13 mouse cellular contexts compared by ENCODE assay signal in genomic region chr12:34498751-34499626, GRCm38 (mm10).
A peak's percentile ranks its signal among the peaks of the same experiment; 100 is the strongest.
DNase-seq lines count a peak whose midpoint lies in the region; ATAC-seq and TF ChIP-seq lines count a peak whose summit lies in the region.
"Had no signal": no experiment of that assay in that cellular context is flagged by ENCODE, and none has a peak within 500 bp of the region (broad histone marks: within the 10 kb centered on the region; RNA-seq: fewer than 3 reads in every experiment).

No protein-coding gene starts in this region.

- TF ChIP-seq CTCF in hindbrain, postnatal 0 days (IDR thresholded peaks at IDR 0.05; ENCODE audit: low read depth) = no peak
- TF ChIP-seq CTCF in bone marrow macrophage, adult 2 months (IDR thresholded peaks at IDR 0.05; ENCODE audit: low read depth, low read length) = no peak

- DNase-seq in hindbrain, postnatal 0 days (ENCODE audit: low spot score) = peak; percentile 6
- DNase-seq in hindbrain, embryonic 10.5 days (ENCODE audit: low spot score) = no peak
- DNase-seq in 416B (ENCODE audit: low read depth) = peak; percentile 49
- no peak for DNase-seq in right cerebral cortex, postnatal 4 days
- DNase-seq: adrenal gland, postnatal 36 days; thymus, postnatal 36 days had no signal

- H3K36me3 ChIP-seq in hindbrain, postnatal 0 days (ENCODE audit: insufficient read depth, low read length) = no peaks in the 10 kb centered on the region
- H3K36me3 ChIP-seq in hindbrain, embryonic 10.5 days = no peaks in the 10 kb centered on the region
- no peaks in the 10 kb centered on the region for H3K36me3 ChIP-seq in heart, embryonic 12.5 days
- H3K36me3 ChIP-seq: embryonic facial prominence, embryonic 15.5 days; hindbrain, embryonic 15.5 days; liver, embryonic 15.5 days had no signal

- no peaks in the 10 kb centered on the region for H3K27me3 ChIP-seq in hindbrain, postnatal 0 days (ENCODE audit: insufficient read depth, low read length)
- no peaks in the 10 kb centered on the region for H3K27me3 ChIP-seq in hindbrain, embryonic 10.5 days (ENCODE audit: insufficient read depth, poor library complexity, severe bottlenecking)
- no peaks in the 10 kb centered on the region for H3K27me3 ChIP-seq in heart, embryonic 12.5 days (replicated peaks)
- H3K27me3 ChIP-seq: embryonic facial prominence, embryonic 15.5 days; hindbrain, embryonic 15.5 days; liver, embryonic 15.5 days had no signal

- ATAC-seq in hindbrain, postnatal 0 days = no peak
- ATAC-seq in heart, embryonic 12.5 days (ENCODE audit: insufficient number of reproducible peaks, low FRiP score) = no peak
- no peak for ATAC-seq in erythroid progenitor cell, adult 5-6 weeks (replicated peaks; ENCODE audit: low FRiP score, poor library complexity, severe bottlenecking)
- no peak for ATAC-seq in erythroblast, adult 5-6 weeks (replicated peaks; ENCODE audit: low FRiP score, poor library complexity, severe bottlenecking)

- H3K27ac ChIP-seq in hindbrain, postnatal 0 days = 0 out of 2 replicates have a peak overlapping the region, but pooled peaks have one; percentile 2
- no peak overlapping the region for H3K27ac ChIP-seq in hindbrain, embryonic 10.5 days
- peak overlapping the region; percentile 76 for H3K27ac ChIP-seq in bone marrow macrophage, adult 2 months (ENCODE audit: insufficient read depth, low read depth, low read length)
- peak overlapping the region; percentile 85 for H3K27ac ChIP-seq in heart, embryonic 12.5 days (ENCODE audit: poor library complexity, severe bottlenecking)
- H3K27ac ChIP-seq: embryonic facial prominence, embryonic 15.5 days; hindbrain, embryonic 15.5 days; liver, embryonic 15.5 days had no signal

- WGBS in hindbrain, postnatal 0 days = 71% methylated on average over 9 of the region's 9 CpGs
- WGBS in hindbrain, embryonic 10.5 days = 82% methylated on average over 9 of the region's 9 CpGs
- WGBS in heart, embryonic 12.5 days = 40% methylated on average over 9 of the region's 9 CpGs

- no peak for TF ChIP-seq POLR2A in bone marrow macrophage, adult 2 months (IDR thresholded peaks at IDR 0.05; ENCODE audit: borderline replicate concordance, low read depth, low read length)

- H3K9me3 ChIP-seq in hindbrain, postnatal 0 days (ENCODE audit: low read length) = no peaks in the 10 kb centered on the region
- H3K9me3 ChIP-seq in hindbrain, embryonic 10.5 days = no peaks in the 10 kb centered on the region
- H3K9me3 ChIP-seq in heart, embryonic 12.5 days (replicated peaks) = no peaks in the 10 kb centered on the region
- H3K9me3 ChIP-seq: embryonic facial prominence, embryonic 15.5 days; hindbrain, embryonic 15.5 days; liver, embryonic 15.5 days had no signal

- no peak overlapping the region for H3K4me3 ChIP-seq in hindbrain, postnatal 0 days (ENCODE audit: low read length)
- H3K4me3 ChIP-seq in hindbrain, embryonic 10.5 days = no peak overlapping the region
- H3K4me3 ChIP-seq in bone marrow macrophage, adult 2 months (ENCODE audit: insufficient read depth, low read length) = peak overlapping the region; percentile 39
- no peak overlapping the region for H3K4me3 ChIP-seq in heart, embryonic 12.5 days
- H3K4me3 ChIP-seq: embryonic facial prominence, embryonic 15.5 days; hindbrain, embryonic 15.5 days; liver, embryonic 15.5 days had no signal

- H3K4me1 ChIP-seq in hindbrain, postnatal 0 days (ENCODE audit: insufficient read depth, low read length) = no peaks in the 10 kb centered on the region
- H3K4me1 ChIP-seq in hindbrain, embryonic 10.5 days (replicated peaks) = no peaks in the 10 kb centered on the region
- H3K4me1 ChIP-seq in bone marrow macrophage, adult 2 months (ENCODE audit: control insufficient read depth, insufficient read depth, low read length) = peaks cover 6% of the 10 kb centered on the region
- H3K4me1 ChIP-seq in heart, embryonic 12.5 days (replicated peaks) = peaks cover 18% of the 10 kb centered on the region
- H3K4me1 ChIP-seq: embryonic facial prominence, embryonic 15.5 days; hindbrain, embryonic 15.5 days; liver, embryonic 15.5 days had no signal

- no peak overlapping the region for H3K4me2 ChIP-seq in hindbrain, postnatal 0 days (ENCODE audit: low read depth, low read length)
- peak overlapping the region; percentile 57 for H3K4me2 ChIP-seq in heart, embryonic 12.5 days
- H3K4me2 ChIP-seq: embryonic facial prominence, embryonic 15.5 days; hindbrain, embryonic 15.5 days; liver, embryonic 15.5 days had no signal

- H3K9ac ChIP-seq in hindbrain, postnatal 0 days (replicated peaks; ENCODE audit: low read length) = no peak overlapping the region
- no peak overlapping the region for H3K9ac ChIP-seq in heart, embryonic 12.5 days
- H3K9ac ChIP-seq: embryonic facial prominence, embryonic 15.5 days; hindbrain, embryonic 15.5 days; liver, embryonic 15.5 days had no signal

Comparison
In these comparisons a context has a peak if more than half of its experiments do, and no peak if none do; other contexts are left out.
1. DNase-seq: peak in hindbrain, postnatal 0 days (single experiment) and 416B (single experiment); none in hindbrain, embryonic 10.5 days (single experiment) and right cerebral cortex, postnatal 4 days (single experiment).